ENCODE assay signal across 8 mouse cellular contexts in the genomic region with DNA sequence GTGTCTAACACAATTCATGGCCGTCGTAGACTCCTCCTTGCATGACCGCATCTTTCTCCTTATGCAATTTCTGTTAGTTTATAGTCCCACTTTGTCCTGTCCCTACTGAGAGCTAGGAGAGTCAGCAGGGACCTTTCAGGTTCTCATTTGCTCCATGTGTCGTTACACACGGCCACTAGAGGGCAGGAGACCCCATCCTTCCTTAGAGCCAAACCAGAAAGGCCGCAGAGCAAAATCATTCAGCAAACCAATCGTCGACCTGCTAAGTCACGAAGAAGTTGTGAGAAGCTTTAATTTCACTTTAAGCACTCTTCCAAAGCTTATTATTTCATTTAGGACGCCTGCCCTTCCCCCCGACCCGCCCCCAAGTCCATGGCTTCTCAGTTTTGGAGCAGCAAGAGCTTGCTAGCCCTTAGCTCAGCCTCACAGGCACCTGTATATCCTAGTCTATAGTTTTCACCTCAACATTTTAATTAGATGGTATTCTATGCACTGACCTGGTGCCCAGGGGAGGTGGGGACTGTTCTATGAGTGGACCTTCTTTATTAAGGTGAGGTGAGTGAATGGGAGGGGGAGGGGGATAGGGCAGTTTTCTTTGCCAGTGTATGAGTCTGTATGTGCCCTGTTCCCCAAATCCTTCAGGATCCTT. TPM values are rescaled to one million over a fixed set of nuclear protein-coding genes. Genes with fewer than 3 reads are reported as not detected.
DNase-seq lines count a peak whose midpoint lies in the region; ATAC-seq and TF ChIP-seq lines count a peak whose summit lies in the region.

No protein-coding gene starts in this region.

- no peak for ATAC-seq in liver, embryonic 12.5 days
- ATAC-seq in intestine, postnatal 0 days = no peak
- ATAC-seq in limb, embryonic 11.5 days (ENCODE audit: insufficient number of reproducible peaks, low FRiP score, low TSS enrichment, low read depth) = no peak

- 6% methylated on average over 12 of the region's 12 CpGs for WGBS in liver, embryonic 12.5 days (ENCODE audit: insufficient replicate concordance)
- WGBS in intestine, postnatal 0 days = 9% methylated on average over 12 of the region's 12 CpGs
- 17% methylated on average over 12 of the region's 12 CpGs for WGBS in limb, embryonic 11.5 days

- no peak overlapping the region for H3K4me2 ChIP-seq in liver, embryonic 12.5 days
- H3K4me2 ChIP-seq in intestine, postnatal 0 days (replicated peaks; ENCODE audit: low read depth) = no peak overlapping the region
- H3K4me2 ChIP-seq in limb, embryonic 11.5 days (ENCODE audit: low read depth, severe bottlenecking) = no peak overlapping the region

- 0 out of 2 replicates have a peak, but pooled peaks cover 3% of the 10 kb centered on the region for H3K4me1 ChIP-seq in liver, embryonic 12.5 days
- H3K4me1 ChIP-seq in intestine, postnatal 0 days (replicated peaks; ENCODE audit: control insufficient read depth, insufficient read depth, low read length) = no peaks in the 10 kb centered on the region
- H3K4me1 ChIP-seq in limb, embryonic 11.5 days (ENCODE audit: control insufficient read depth, insufficient read depth, low read length) = no peaks in the 10 kb centered on the region
- no peaks in the 10 kb centered on the region; the same call in 1 of the 2 replicates for H3K4me1 ChIP-seq in testis, adult 2 months (ENCODE audit: control insufficient read depth, insufficient read depth, low read length)

- no peaks in the 10 kb centered on the region for H3K9me3 ChIP-seq in liver, embryonic 12.5 days (replicated peaks)
- H3K9me3 ChIP-seq in intestine, postnatal 0 days (ENCODE audit: control insufficient read depth) = no peaks in the 10 kb centered on the region
- H3K9me3 ChIP-seq in limb, embryonic 11.5 days (ENCODE audit: control insufficient read depth, low read length) = no peaks in the 10 kb centered on the region

- H3K9ac ChIP-seq in liver, embryonic 12.5 days = no peak overlapping the region
- H3K9ac ChIP-seq in intestine, postnatal 0 days (ENCODE audit: low read depth, low read length) = no peak overlapping the region
- no peak overlapping the region for H3K9ac ChIP-seq in limb, embryonic 11.5 days (ENCODE audit: low read length)

- TF ChIP-seq POLR2A in testis, adult 2 months (IDR thresholded peaks at IDR 0.05; ENCODE audit: control insufficient read depth, low read depth, low read length) = no peak

- no peak overlapping the region for H3K4me3 ChIP-seq in liver, embryonic 12.5 days
- no peak overlapping the region for H3K4me3 ChIP-seq in intestine, postnatal 0 days (ENCODE audit: low read depth, low read length)
- no peak overlapping the region for H3K4me3 ChIP-seq in limb, embryonic 11.5 days (ENCODE audit: low read depth, low read length)
- no peak overlapping the region for H3K4me3 ChIP-seq in testis, adult 2 months (ENCODE audit: control insufficient read depth, low read depth, low read length)

- no peaks in the 10 kb centered on the region for H3K27me3 ChIP-seq in liver, embryonic 12.5 days (replicated peaks)
- no peaks in the 10 kb centered on the region for H3K27me3 ChIP-seq in intestine, postnatal 0 days (replicated peaks; ENCODE audit: control insufficient read depth, insufficient read depth, low read length)
- H3K27me3 ChIP-seq in limb, embryonic 11.5 days (ENCODE audit: control insufficient read depth, insufficient read depth, low read length) = no peaks in the 10 kb centered on the region
- H3K27me3 ChIP-seq in testis, adult 2 months (ENCODE audit: control insufficient read depth, insufficient read depth, low read length) = no peaks in the 10 kb centered on the region

- no peaks in the 10 kb centered on the region for H3K36me3 ChIP-seq in liver, embryonic 12.5 days
- no peaks in the 10 kb centered on the region for H3K36me3 ChIP-seq in intestine, postnatal 0 days (ENCODE audit: control insufficient read depth, insufficient read depth)
- no peaks in the 10 kb centered on the region for H3K36me3 ChIP-seq in limb, embryonic 11.5 days (ENCODE audit: control insufficient read depth, insufficient read depth, low read length)
- no peaks in the 10 kb centered on the region for H3K36me3 ChIP-seq in testis, adult 2 months (ENCODE audit: control insufficient read depth, insufficient read depth, low read length)

- TF ChIP-seq CTCF in intestine, postnatal 0 days (IDR thresholded peaks at IDR 0.05; ENCODE audit: low read depth) = peak; percentile 93
- peak; percentile 71; the same call in 1 of the 2 replicates for TF ChIP-seq CTCF in testis, adult 2 months (IDR thresholded peaks at IDR 0.05; ENCODE audit: control insufficient read depth, insufficient read depth, insufficient replicate concordance, low read depth, low read length)

- DNase-seq in liver = peak; percentile 65
- peak; percentile 55 for DNase-seq in cerebellum, adult 8-10 months
- peak; percentile 36 for DNase-seq in gastrocnemius, postnatal 25 days
- peak; percentile 78 for DNase-seq in limb, embryonic 11.5 days (ENCODE audit: low spot score)
- DNase-seq in neural tube, embryonic 10.5 days (ENCODE audit: extremely low spot score, low spot score) = peak; percentile 67

- no peak overlapping the region for H3K27ac ChIP-seq in liver, embryonic 12.5 days
- H3K27ac ChIP-seq in intestine, postnatal 0 days (ENCODE audit: low read depth, low read length) = no peak overlapping the region
- no peak overlapping the region for H3K27ac ChIP-seq in limb, embryonic 11.5 days (replicated peaks; ENCODE audit: low read depth, low read length)
- H3K27ac ChIP-seq in testis, adult 2 months (ENCODE audit: control insufficient read depth, insufficient read depth, low read depth, low read length) = no peak overlapping the region

RNA-seq across cellular contexts. Expression of a gene that starts 1.2 kb away (rescaled TPM):
- 0.93 and 1.0 TPM in 2 replicates for polyA plus RNA-seq in liver, embryonic 12.5 days (2016; fragmentation: Nextera tagmentation; extraction: Ambion mirVana)
- total RNA-seq in gastrocnemius, postnatal 25 days (2021) = 1 to 10 TPM; 2.1 to 3.0 TPM
- 1.1 and 1.2 TPM in 2 replicates for polyA plus RNA-seq in intestine, postnatal 0 days (2015; fragmentation: Nextera tagmentation; extraction: Ambion mirVana)
- polyA plus RNA-seq in limb, embryonic 11.5 days (2014; fragmentation: Nextera tagmentation; extraction: Ambion mirVana) = 0.24 and 0.48 TPM in 2 replicates
- polyA plus RNA-seq in testis, adult 2 months (2012; rRNA removed) = 0.13 and 0.21 TPM in 2 replicates

RNA-seq across cellular contexts. Expression of a gene that starts 19.2 kb away (rescaled TPM):
- polyA plus RNA-seq in liver, embryonic 12.5 days (2016; fragmentation: Nextera tagmentation; extraction: Ambion mirVana) = 0.30 and 0.50 TPM in 2 replicates
- total RNA-seq in gastrocnemius, postnatal 25 days (2021) = under 1 TPM; 0.24 to 0.38 TPM
- polyA plus RNA-seq in intestine, postnatal 0 days (2015; fragmentation: Nextera tagmentation; extraction: Ambion mirVana) = 0.55 and 0.63 TPM in 2 replicates
- polyA plus RNA-seq in limb, embryonic 11.5 days (2014; fragmentation: Nextera tagmentation; extraction: Ambion mirVana) = 0.71 and 0.83 TPM in 2 replicates
- polyA plus RNA-seq in testis, adult 2 months (2012; rRNA removed) = 0.31 TPM in 2 replicates

RNA-seq across cellular contexts. Expression of a gene that starts 30.1 kb away (rescaled TPM):
- polyA plus RNA-seq in liver, embryonic 12.5 days (2016; fragmentation: Nextera tagmentation; extraction: Ambion mirVana) = 11.4 and 12.9 TPM in 2 replicates
- under 1 TPM; 0.51 to 0.67 TPM for total RNA-seq in gastrocnemius, postnatal 25 days (2021)
- polyA plus RNA-seq in intestine, postnatal 0 days (2015; fragmentation: Nextera tagmentation; extraction: Ambion mirVana) = 9.9 and 10.2 TPM in 2 replicates
- 4.4 and 5.4 TPM in 2 replicates for polyA plus RNA-seq in limb, embryonic 11.5 days (2014; fragmentation: Nextera tagmentation; extraction: Ambion mirVana)
- 0.19 TPM in 1 of 2 replicates, not detected in the other for polyA plus RNA-seq in testis, adult 2 months (2012; rRNA removed)

RNA-seq across cellular contexts. Expression of a gene that starts 38.6 kb away (rescaled TPM):
- 15.7 and 15.9 TPM in 2 replicates for polyA plus RNA-seq in liver, embryonic 12.5 days (2016; fragmentation: Nextera tagmentation; extraction: Ambion mirVana)
- total RNA-seq in gastrocnemius, postnatal 25 days (2021) = 1 to 10 TPM; 5.1 to 7.7 TPM
- 9.6 and 11.3 TPM in 2 replicates for polyA plus RNA-seq in intestine, postnatal 0 days (2015; fragmentation: Nextera tagmentation; extraction: Ambion mirVana)
- 10.8 and 12.3 TPM in 2 replicates for polyA plus RNA-seq in limb, embryonic 11.5 days (2014; fragmentation: Nextera tagmentation; extraction: Ambion mirVana)
- 0.38 and 0.53 TPM in 2 replicates for polyA plus RNA-seq in testis, adult 2 months (2012; rRNA removed)

RNA-seq across cellular contexts. Expression of a gene that starts 43.9 kb away (rescaled TPM):
- 2.0 and 2.2 TPM in 2 replicates for polyA plus RNA-seq in liver, embryonic 12.5 days (2016; fragmentation: Nextera tagmentation; extraction: Ambion mirVana)
- 1 to 10 TPM; 6.5 to 6.9 TPM for total RNA-seq in gastrocnemius, postnatal 25 days (2021)
- 2.2 TPM in 2 replicates for polyA plus RNA-seq in intestine, postnatal 0 days (2015; fragmentation: Nextera tagmentation; extraction: Ambion mirVana)
- polyA plus RNA-seq in limb, embryonic 11.5 days (2014; fragmentation: Nextera tagmentation; extraction: Ambion mirVana) = 9.8 and 9.9 TPM in 2 replicates
- polyA plus RNA-seq in testis, adult 2 months (2012; rRNA removed) = 1.8 and 1.9 TPM in 2 replicates
